Mouse (Mus musculus) heart, postnatal 36 days (tissue): ENCODE data around the gene Ermard. TPM values are rescaled to one million over a fixed set of nuclear protein-coding genes. Genes with fewer than 3 reads are reported as not detected.
A peak's percentile ranks its signal among the peaks of the same experiment; 100 is the strongest.
"Not testable (repeated sequence)": the region's sequence is repeated elsewhere in the genome, so short reads cannot be mapped to it uniquely, and the experiment has no call there.

Source experiments
- DNase-seq, 2 experiments: peaks; one replicate each; pipeline ENCODE4 v3.0.0; 2021 to 2022
- intact Hi-C: fragments of 180-260 bp; cut with DNase I; formaldehyde crosslinking; loops from one replicate; pipeline ENCODE4 v1.15.1; 2025
- total RNA-seq, 2 experiments: library from RNA; stranded (reverse); gene quantifications; 2 replicates each; pipeline ENCODE4 v1.2.3; 2021

The Ermard gene
- total RNA-seq, result 10 to 100 TPM; 25.7 to 26.4 TPM

GRCm38 (mm10) chr17:15041175-15041729, at the start of gene Ermard, which contains the start of the genes Tcte3 and Gm3448:
TSS of gene Ermard (plus strand) at chr17:15041208.
TSS of gene Tcte3 (minus strand) at chr17:15041488.
TSS of gene Gm3448 (minus strand) at chr17:15041537.
- intact Hi-C loops, result not testable (repeated sequence)
- DNase-seq, result peak in 1 of 2 experiments; percentile 63

- DNase-seq, intact Hi-C loops: not testable (repeated sequence)
Measured at GRCm38 (mm10) chr17:14992522-14993138, 48.4 kb upstream of the Ermard start.

- DNase-seq, intact Hi-C loops: not testable (repeated sequence)
Measured at GRCm38 (mm10) chr17:14993139-14993832, 47.7 kb upstream of the Ermard start.

- intact Hi-C loops, DNase-seq: not testable (repeated sequence)
Measured at GRCm38 (mm10) chr17:14994140-14994539, 46.9 kb upstream of the Ermard start.

- intact Hi-C loops, DNase-seq: not testable (repeated sequence)
Measured at GRCm38 (mm10) chr17:15000047-15000446, 41.0 kb upstream of the Ermard start.

GRCm38 (mm10) chr17:15009088-15009487, 31.9 kb upstream of the Ermard start:
- DNase-seq, intact Hi-C loops: not testable (repeated sequence)

GRCm38 (mm10) chr17:15009706-15010413, 31.1 kb upstream of the Ermard start, which contains the start of gene Gm3435:
TSS of gene Gm3435 (plus strand) at chr17:15010176.
- intact Hi-C loops, DNase-seq: not testable (repeated sequence)

- intact Hi-C loops, result not testable (repeated sequence)
- peak; percentile 16 to 29 for DNase-seq
Measured at GRCm38 (mm10) chr17:15021503-15022220, 19.3 kb upstream of the Ermard start.

- DNase-seq, intact Hi-C loops: not testable (repeated sequence)
Measured at GRCm38 (mm10) chr17:15023878-15024492, 17.0 kb upstream of the Ermard start.

- DNase-seq, intact Hi-C loops: not testable (repeated sequence)
Measured at GRCm38 (mm10) chr17:15024502-15025193, 16.4 kb upstream of the Ermard start.

- intact Hi-C loops, DNase-seq: not testable (repeated sequence)
Measured at GRCm38 (mm10) chr17:15025513-15025912, 15.5 kb upstream of the Ermard start.

- intact Hi-C loops, DNase-seq: not testable (repeated sequence)
Measured at GRCm38 (mm10) chr17:15031414-15031813, 9.6 kb upstream of the Ermard start.

GRCm38 (mm10) chr17:15040455-15040854, 553 bp upstream of the Ermard start:
- DNase-seq, intact Hi-C loops: not testable (repeated sequence)

GRCm38 (mm10) chr17:15050338-15050737, 9.3 kb downstream of the Ermard start:
- intact Hi-C loops, DNase-seq: not testable (repeated sequence)

- DNase-seq, intact Hi-C loops: not testable (repeated sequence)
Measured at GRCm38 (mm10) chr17:15052766-15053165, 11.8 kb downstream of the Ermard start.

- peak in 1 of 2 experiments; percentile 1 for DNase-seq
- intact Hi-C loops, result not testable (repeated sequence)
Measured at GRCm38 (mm10) chr17:15053183-15053828, 12.3 kb downstream of the Ermard start.

- intact Hi-C loops, result not testable (repeated sequence)
- peak in 1 of 2 experiments; percentile 1 for DNase-seq
Measured at GRCm38 (mm10) chr17:15053829-15054200, 12.8 kb downstream of the Ermard start.

- peak in 1 of 2 experiments; percentile 1 for DNase-seq
- intact Hi-C loops, result no loop called here
Measured at GRCm38 (mm10) chr17:15055925-15056324, 14.9 kb downstream of the Ermard start.
